In genomic region chr5:136562212-136562611, GRCm38 (mm10) we compare ENCODE assay signal across 31 mouse cellular contexts. TPM values are rescaled to one million over a fixed set of nuclear protein-coding genes. Genes with fewer than 3 reads are reported as not detected.
DNase-seq lines count a peak whose midpoint lies in the region; ATAC-seq and TF ChIP-seq lines count a peak whose summit lies in the region.
"Had no signal": no experiment of that assay in that cellular context is flagged by ENCODE, and none has a peak within 500 bp of the region (broad histone marks: within the 10 kb centered on the region; RNA-seq: fewer than 3 reads in every experiment).

No protein-coding gene starts in this region.

- no peaks in the 10 kb centered on the region for H3K36me3 ChIP-seq in kidney, adult 2 months (ENCODE audit: control insufficient read depth, insufficient read depth, low read length)
- no peaks in the 10 kb centered on the region for H3K36me3 ChIP-seq in kidney, embryonic 16.5 days (ENCODE audit: insufficient read depth, low read length)
- H3K36me3 ChIP-seq: embryonic facial prominence, embryonic 13.5 days; hindbrain, embryonic 13.5 days; kidney, embryonic 15.5 days; limb, embryonic 12.5 days; midbrain, embryonic 13.5 days had no signal

- no peaks in the 10 kb centered on the region for H3K27me3 ChIP-seq in kidney, adult 2 months (replicated peaks; ENCODE audit: control insufficient read depth, insufficient read depth, low read length)
- H3K27me3 ChIP-seq in kidney, embryonic 16.5 days (ENCODE audit: insufficient read depth, low read length): no peaks in the 10 kb centered on the region
- H3K27me3 ChIP-seq: hindbrain, embryonic 13.5 days; kidney, embryonic 15.5 days; limb, embryonic 12.5 days; midbrain, embryonic 13.5 days had no signal

- 62% methylated on average over 1 of the region's 1 CpGs for WGBS in kidney, adult 2 months
- 50% methylated on average over 1 of the region's 1 CpGs for WGBS in kidney, embryonic 16.5 days

- H3K4me2 ChIP-seq in kidney, embryonic 16.5 days (replicated peaks; ENCODE audit: low read depth, low read length): no peak overlapping the region
- H3K4me2 ChIP-seq: embryonic facial prominence, embryonic 13.5 days; heart, embryonic 11.5 days; hindbrain, embryonic 13.5 days; kidney, embryonic 15.5 days; limb, embryonic 12.5 days; liver, embryonic 11.5 days; midbrain, embryonic 13.5 days had no signal

- no peak for TF ChIP-seq CTCF in kidney, adult 2 months (conservative IDR thresholded peaks at IDR 0.05; ENCODE audit: insufficient read depth, insufficient read length, low read depth, low read length)

- ATAC-seq in kidney, embryonic 16.5 days (ENCODE audit: low FRiP score, low TSS enrichment): no peak
- no peak for ATAC-seq in CD4-positive, CD25-positive, alpha-beta regulatory T cell, adult 4 months
- ATAC-seq: intestine, embryonic 16.5 days; midbrain, embryonic 13.5 days had no signal

- H3K9ac ChIP-seq in kidney, embryonic 16.5 days (replicated peaks; ENCODE audit: low read length): no peak overlapping the region
- H3K9ac ChIP-seq: embryonic facial prominence, embryonic 13.5 days; hindbrain, embryonic 13.5 days; kidney, embryonic 15.5 days; limb, embryonic 12.5 days; midbrain, embryonic 13.5 days had no signal

- no peak for TF ChIP-seq POLR2A in kidney, adult 2 months (IDR thresholded peaks at IDR 0.05; ENCODE audit: low read depth, low read length)

- H3K4me1 ChIP-seq in kidney, adult 2 months (ENCODE audit: control insufficient read depth, insufficient read depth, low read length): peaks cover 26% of the 10 kb centered on the region
- H3K4me1 ChIP-seq in kidney, embryonic 16.5 days (ENCODE audit: insufficient read depth, low read length): peaks cover 58% of the 10 kb centered on the region

- peak; percentile 40 for DNase-seq in cerebellum, adult 9-10 months
- DNase-seq in cerebellum, adult 9-11 months: no peak
- DNase-seq in kidney, adult 2 months: peak; percentile 45
- DNase-seq in adipocyte (ENCODE audit: low spot score): peak; percentile 38
- peak; percentile 49 for DNase-seq in forelimb bud, embryonic 11.5 days (ENCODE audit: low read depth, low spot score)
- no peak for DNase-seq in urinary bladder, adult 18-20 months (ENCODE audit: low spot score in 2 of 2)
- DNase-seq: adrenal gland, postnatal 25 days; cerebellum, adult 18-20 months; gastrocnemius, adult 2 months; gastrocnemius, postnatal 36 days; heart, adult 18-20 months; heart, postnatal 36 days; kidney, postnatal 36 days; retina, postnatal 1 day; thymus, adult 18-20 months; thymus, postnatal 25 days had no signal

- no peak overlapping the region for H3K4me3 ChIP-seq in kidney, adult 2 months (ENCODE audit: insufficient read depth, low read depth, low read length)
- no peak overlapping the region for H3K4me3 ChIP-seq in kidney, embryonic 16.5 days (ENCODE audit: low read length)
- H3K4me3 ChIP-seq: embryonic facial prominence, embryonic 13.5 days; erythroblast, embryonic 14.5 days; gastrocnemius, adult 2 months; hindbrain, embryonic 13.5 days; kidney, embryonic 15.5 days; layer of hippocampus, adult 2 months; left cerebral cortex, adult 2 months; limb, embryonic 12.5 days; midbrain, embryonic 13.5 days had no signal

- H3K9me3 ChIP-seq in kidney, embryonic 16.5 days (ENCODE audit: low read length): no peaks in the 10 kb centered on the region
- H3K9me3 ChIP-seq: embryonic facial prominence, embryonic 13.5 days; hindbrain, embryonic 13.5 days; kidney, embryonic 15.5 days; limb, embryonic 12.5 days; midbrain, embryonic 13.5 days had no signal

- H3K27ac ChIP-seq in kidney, adult 2 months (ENCODE audit: insufficient read depth, low read depth, low read length): no peak overlapping the region
- H3K27ac ChIP-seq in kidney, embryonic 16.5 days (ENCODE audit: low read length): no peak overlapping the region
- H3K27ac ChIP-seq: embryonic facial prominence, embryonic 13.5 days; gastrocnemius, adult 2 months; hindbrain, embryonic 13.5 days; kidney, embryonic 15.5 days; layer of hippocampus, adult 2 months; left cerebral cortex, adult 2 months; limb, embryonic 12.5 days; macrophage; midbrain, embryonic 13.5 days; stomach, postnatal 0 days had no signal

RNA-seq across cellular contexts. Expression of gene Cux1, which starts 5.1 kb away (rescaled TPM):
- polyA plus RNA-seq in kidney, adult 2 months (2012; rRNA removed): 126 and 136 TPM in 2 replicates
- polyA plus RNA-seq in kidney, embryonic 16.5 days (2015; fragmentation: Nextera tagmentation; extraction: Ambion mirVana): 110 and 123 TPM in 2 replicates
- polyA plus RNA-seq in CD4-positive, CD25-positive, alpha-beta regulatory T cell, adult 4 months (2017; shearing (Covaris generic)): 10 to 100 TPM; 48.1 to 69.0 TPM

Comparison
In these comparisons a context has a peak if more than half of its experiments do, and no peak if none do; other contexts are left out.
1. DNase-seq: peak in cerebellum, adult 9-10 months (single experiment), kidney, adult 2 months (single experiment), adipocyte (single experiment) and forelimb bud, embryonic 11.5 days (single experiment); none in cerebellum, adult 9-11 months (single experiment) and urinary bladder, adult 18-20 months (0 of 2).